19 mouse cellular contexts compared by ENCODE assay signal in genomic region chr16:85195167-85195566, GRCm38 (mm10).
"Had no signal": no experiment of that assay in that cellular context is flagged by ENCODE, and none has a peak within 500 bp of the region (broad histone marks: within the 10 kb centered on the region; RNA-seq: fewer than 3 reads in every experiment).

No protein-coding gene starts in this region.

- H3K9ac ChIP-seq: limb, embryonic 13.5 days; liver, embryonic 13.5 days; neural tube, embryonic 12.5 days; neural tube, embryonic 15.5 days had no signal

- H3K27ac ChIP-seq: layer of hippocampus, adult 2 months; limb, embryonic 10.5 days; limb, embryonic 13.5 days; liver, embryonic 13.5 days; neural tube, embryonic 12.5 days; neural tube, embryonic 15.5 days had no signal

- ATAC-seq: intestine, postnatal 0 days; lung, postnatal 0 days had no signal

- H3K4me1 ChIP-seq: limb, embryonic 10.5 days; limb, embryonic 13.5 days; liver, embryonic 13.5 days; neural tube, embryonic 12.5 days; neural tube, embryonic 15.5 days had no signal

- H3K9me3 ChIP-seq: limb, embryonic 10.5 days; limb, embryonic 13.5 days; liver, embryonic 13.5 days; neural tube, embryonic 12.5 days; neural tube, embryonic 15.5 days had no signal

- H3K4me2 ChIP-seq: limb, embryonic 13.5 days; liver, embryonic 13.5 days; midbrain, embryonic 11.5 days; neural tube, embryonic 12.5 days; neural tube, embryonic 15.5 days had no signal

- DNase-seq: layer of hippocampus, adult 9-11 months; liver; liver, embryonic 13.5 days; lung, adult 2 months; midbrain, embryonic 14.5 days; right cerebral cortex, adult 18-20 months; right cerebral cortex, postnatal 14 days; right cerebral cortex, postnatal 4 days; thymus, adult 2 months; thymus, postnatal 14 days; thymus, postnatal 4 days had no signal

- H3K36me3 ChIP-seq: limb, embryonic 10.5 days; limb, embryonic 13.5 days; liver, embryonic 13.5 days; neural tube, embryonic 12.5 days; neural tube, embryonic 15.5 days had no signal

- H3K4me3 ChIP-seq: layer of hippocampus, adult 2 months; limb, embryonic 10.5 days; limb, embryonic 13.5 days; liver, embryonic 13.5 days; neural tube, embryonic 12.5 days; neural tube, embryonic 15.5 days had no signal

- H3K27me3 ChIP-seq: limb, embryonic 13.5 days; liver, embryonic 13.5 days; neural tube, embryonic 12.5 days; neural tube, embryonic 15.5 days had no signal
